Mouse (Mus musculus) liver, embryonic 14.5 days (tissue): Measurements from ENCODE around the gene Susd4.

Source experiments
- CTCF ChIP-seq: IDR thresholded peaks from 2 replicates; pipeline ENCODE4 v1.5.1; 2016; ENCODE audit warnings: antibody characterized with exemption, low read depth, control low read depth
- EP300 ChIP-seq: IDR thresholded peaks from 2 replicates; pipeline ENCODE4 v1.6.1; 2016; ENCODE audit warnings: antibody characterized with exemption, low read depth

DNA sequence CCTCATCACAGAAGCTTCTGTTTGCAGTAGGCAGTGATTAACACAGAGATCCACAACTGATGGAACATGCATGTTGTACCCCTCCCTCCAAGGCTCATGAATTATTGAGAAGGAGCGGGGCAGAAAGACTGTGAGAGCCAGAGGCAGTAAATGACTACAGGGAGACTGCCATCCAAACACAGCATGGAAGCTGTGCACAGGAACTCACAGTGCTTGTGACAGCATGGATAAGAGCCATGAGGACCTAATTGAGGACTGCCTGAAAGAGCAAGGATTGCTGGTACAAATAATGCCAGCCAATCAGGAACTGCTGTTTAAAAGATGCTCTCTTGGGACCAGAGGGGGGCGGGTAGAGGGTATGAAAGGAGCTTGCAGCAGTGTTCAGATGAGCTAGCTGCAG, 178.3 kb downstream of the Susd4 start:
- TF ChIP-seq CTCF (no peak), EP300 (no peak)
